Mouse (Mus musculus) hematopoietic multipotent progenitor cell, adult 10-12 weeks (in vitro differentiated cells): Measurements from ENCODE around the gene Ccng1. TPM values are rescaled to one million over a fixed set of nuclear protein-coding genes. Genes with fewer than 3 reads are reported as not detected.

Source experiments
- polyA plus RNA-seq: library from polyadenylated mRNA; stranded (reverse); fragments of >175 nt; gene quantifications from 2 replicates; pipeline ENCODE4 v1.2.3, GENCODE M21; 2012; ENCODE audit warnings: low replicate concordance

The Ccng1 gene
- 35.0 and 74.8 TPM in 2 replicates for polyA plus RNA-seq

DNA sequence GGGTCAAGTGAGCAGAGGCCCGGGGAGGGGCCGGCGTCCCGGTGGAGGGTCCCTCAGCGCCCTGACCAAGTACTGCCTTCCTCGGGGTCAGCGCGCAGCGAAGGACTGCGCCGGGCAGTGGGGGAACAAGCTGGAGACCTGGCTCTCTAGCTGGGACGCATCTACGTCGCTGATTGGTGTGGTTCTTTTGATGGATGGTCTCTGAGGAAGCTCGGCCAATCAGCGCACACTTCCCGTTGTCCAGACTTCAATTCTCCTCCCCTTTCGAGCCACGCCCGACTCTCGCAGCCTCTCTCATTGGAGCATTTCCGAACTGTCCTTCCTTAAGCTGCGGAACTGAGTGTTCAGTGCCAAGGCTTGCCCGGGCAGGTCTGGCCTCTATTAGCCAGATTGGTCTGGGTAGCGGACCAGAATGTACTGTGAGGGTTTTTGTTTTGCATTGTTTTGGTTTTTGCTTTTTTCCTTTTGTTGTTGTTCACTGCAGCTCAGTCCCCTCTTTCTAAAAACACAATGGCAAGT, at the start of gene Ccng1:
Gene Ccng1, minus strand, starts transcription at position 203 of the 519 bp plus-strand sequence.

DNA sequence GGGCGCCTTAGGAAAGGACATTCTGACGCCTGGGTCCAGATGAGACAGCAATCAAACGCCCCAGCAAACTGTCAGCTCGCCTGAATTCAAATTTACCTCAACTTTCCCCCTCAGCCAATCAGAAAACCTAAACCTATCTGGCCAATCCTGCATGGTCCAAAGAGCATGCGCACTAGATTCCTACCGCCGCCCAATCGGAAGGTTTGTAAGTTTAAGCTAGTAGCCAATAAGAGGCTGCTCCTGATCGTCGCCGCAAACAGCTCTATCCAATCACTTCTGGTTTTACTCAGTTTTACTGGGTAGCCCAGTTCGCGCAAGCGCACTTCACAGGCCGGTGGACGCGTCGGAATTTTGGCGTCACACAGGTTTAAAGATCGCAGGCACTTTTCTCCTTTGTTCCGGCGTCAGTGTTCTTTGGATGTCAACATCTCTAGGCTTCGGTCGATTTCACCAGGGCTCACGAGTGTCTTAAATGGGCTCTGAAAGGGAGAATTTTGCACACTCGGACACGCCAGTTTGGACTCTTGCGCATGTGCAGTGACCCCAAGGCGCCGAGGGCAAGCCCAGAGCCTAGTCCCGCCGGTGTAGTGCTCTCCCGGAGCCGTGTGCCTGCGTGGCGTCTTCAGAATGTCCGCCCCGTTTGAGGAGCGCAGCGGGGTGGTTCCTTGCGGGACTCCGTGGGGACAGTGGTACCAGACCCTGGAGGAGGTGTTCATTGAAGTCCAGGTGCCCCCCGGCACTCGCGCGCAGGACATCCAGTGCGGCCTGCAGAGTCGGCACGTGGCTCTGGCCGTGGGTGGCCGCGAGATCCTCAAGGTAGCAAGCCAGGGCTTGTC, 21.6 kb downstream of the Ccng1 start, which contains the start of the genes Hmmr and Nudcd2:
Gene Hmmr, minus strand, starts transcription at position 84 of the 836 bp plus-strand sequence.
Gene Nudcd2, plus strand, starts transcription at position 329 of the 836 bp plus-strand sequence.

Other genes with a start within 250 kb of the Ccng1 start
- gene Mat2b, start 60.1 kb downstream of the Ccng1 start, polyA plus RNA-seq = 29.6 and 32.5 TPM in 2 replicates
- gene Hmmr, start 21.9 kb downstream of the Ccng1 start, polyA plus RNA-seq = 0.09 and 1.2 TPM in 2 replicates
- 12.6 and 15.3 TPM in 2 replicates for gene Nudcd2, start 21.6 kb downstream of the Ccng1 start, polyA plus RNA-seq